Mouse (Mus musculus): ENCODE data around the gene Cnpy2. TPM values are rescaled to one million over a fixed set of nuclear protein-coding genes. Genes with fewer than 3 reads are reported as not detected.

Cnpy2 gene
- polyA plus RNA-seq, 1 experiment from 2014 or later = 239 TPM

DNA sequence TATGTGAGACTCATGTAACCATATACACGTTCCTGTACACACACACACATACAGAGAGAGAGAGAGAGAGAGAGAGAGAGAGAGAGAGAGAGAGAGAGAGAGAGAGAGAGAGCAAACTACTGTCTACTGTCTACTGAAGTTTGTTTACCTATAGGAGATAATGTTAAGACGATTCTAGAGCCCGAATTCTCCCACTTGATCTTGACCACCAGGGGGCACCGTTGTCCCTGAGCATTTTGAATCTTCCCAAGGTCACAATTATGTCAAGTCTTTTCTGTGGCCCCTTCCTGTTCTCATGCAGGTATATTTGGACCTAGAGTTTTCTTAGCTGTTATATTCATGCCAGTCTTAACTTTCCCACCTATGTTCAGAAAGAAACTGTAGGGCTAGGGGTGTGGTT, 13.3 kb downstream of the Cnpy2 start:
- WGBS = 6% methylated on average over 4 of the region's 4 CpGs
- no peak overlapping the region for H3K4me2 ChIP-seq
- DNase-seq (ENCODE audit: low spot score, missing footprints) = peak; percentile 95
- no peak overlapping the region for H3K9ac ChIP-seq (ENCODE audit: low read length)
- no peak for ATAC-seq (ENCODE audit: low FRiP score)
- no peak overlapping the region for H3K27ac ChIP-seq (ENCODE audit: low read depth, low read length)
- no peak overlapping the region for H3K4me3 ChIP-seq (ENCODE audit: low read depth, low read length)
- peaks cover 14% of the 10 kb centered on the region for H3K4me1 ChIP-seq (ENCODE audit: control insufficient read depth, insufficient read depth, low read length)
- no peaks in the 10 kb centered on the region for H3K27me3 ChIP-seq (ENCODE audit: control insufficient read depth, insufficient read depth, low read length)
- H3K9me3 ChIP-seq (ENCODE audit: control insufficient read depth, low read length) = no peaks in the 10 kb centered on the region
- H3K36me3 ChIP-seq (ENCODE audit: control insufficient read depth, insufficient read depth, low read length) = no peaks in the 10 kb centered on the region

GRCm38 (mm10) chr10:128336195-128336594, 13.9 kb downstream of the Cnpy2 start:
- Histone ChIP-seq H3K4me2 (no peak overlapping the region), H3K36me3 (ENCODE audit: control insufficient read depth, insufficient read depth, low read length) (no peaks in the 10 kb centered on the region), H3K4me1 (ENCODE audit: control insufficient read depth, insufficient read depth, low read length) (peaks cover 14% of the 10 kb centered on the region), H3K9me3 (ENCODE audit: control insufficient read depth, low read length) (no peaks in the 10 kb centered on the region), H3K4me3 (ENCODE audit: low read depth, low read length) (no peak overlapping the region), H3K27me3 (ENCODE audit: control insufficient read depth, insufficient read depth, low read length) (no peaks in the 10 kb centered on the region), H3K9ac (ENCODE audit: low read length) (no peak overlapping the region), H3K27ac (ENCODE audit: low read depth, low read length) (no peak overlapping the region)
- ATAC-seq (ENCODE audit: low FRiP score) = no peak
- peak; percentile 44 for DNase-seq (ENCODE audit: low spot score, missing footprints)
- 90% methylated on average over 3 of the region's 3 CpGs for WGBS

DNA sequence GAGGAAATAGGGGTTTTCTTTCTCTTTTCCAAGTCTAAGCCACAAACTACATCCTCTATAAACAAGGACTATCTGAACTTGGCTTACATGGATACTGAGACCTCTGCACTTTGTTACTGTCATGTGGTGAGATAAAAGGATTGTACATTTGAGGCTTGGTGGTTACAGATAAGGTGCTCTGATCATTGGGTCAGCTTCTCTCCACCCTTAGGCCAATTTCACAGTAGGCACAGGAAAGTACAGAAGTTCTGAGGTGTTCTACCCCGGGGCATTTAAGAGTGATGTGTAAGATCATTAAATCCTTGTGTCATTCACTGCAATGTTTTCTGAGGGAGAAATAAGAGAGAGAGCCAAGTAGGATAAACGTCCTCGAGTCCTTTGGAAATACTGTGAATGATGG, 14.3 kb downstream of the Cnpy2 start:
- Histone ChIP-seq H3K9me3 (ENCODE audit: control insufficient read depth, low read length) (no peaks in the 10 kb centered on the region), H3K36me3 (ENCODE audit: control insufficient read depth, insufficient read depth, low read length) (no peaks in the 10 kb centered on the region), H3K9ac (ENCODE audit: low read length) (no peak overlapping the region), H3K27ac (ENCODE audit: low read depth, low read length) (no peak overlapping the region), H3K4me3 (ENCODE audit: low read depth, low read length) (no peak overlapping the region), H3K4me1 (ENCODE audit: control insufficient read depth, insufficient read depth, low read length) (peaks cover 14% of the 10 kb centered on the region), H3K4me2 (peak overlapping the region; percentile 91; the same call in 1 of the 2 replicates), H3K27me3 (ENCODE audit: control insufficient read depth, insufficient read depth, low read length) (no peaks in the 10 kb centered on the region)
- ATAC-seq (ENCODE audit: low FRiP score) (no peak), DNase-seq (ENCODE audit: low spot score, missing footprints) (peak; percentile 8)
- 90% methylated on average over 3 of the region's 3 CpGs for WGBS

DNA sequence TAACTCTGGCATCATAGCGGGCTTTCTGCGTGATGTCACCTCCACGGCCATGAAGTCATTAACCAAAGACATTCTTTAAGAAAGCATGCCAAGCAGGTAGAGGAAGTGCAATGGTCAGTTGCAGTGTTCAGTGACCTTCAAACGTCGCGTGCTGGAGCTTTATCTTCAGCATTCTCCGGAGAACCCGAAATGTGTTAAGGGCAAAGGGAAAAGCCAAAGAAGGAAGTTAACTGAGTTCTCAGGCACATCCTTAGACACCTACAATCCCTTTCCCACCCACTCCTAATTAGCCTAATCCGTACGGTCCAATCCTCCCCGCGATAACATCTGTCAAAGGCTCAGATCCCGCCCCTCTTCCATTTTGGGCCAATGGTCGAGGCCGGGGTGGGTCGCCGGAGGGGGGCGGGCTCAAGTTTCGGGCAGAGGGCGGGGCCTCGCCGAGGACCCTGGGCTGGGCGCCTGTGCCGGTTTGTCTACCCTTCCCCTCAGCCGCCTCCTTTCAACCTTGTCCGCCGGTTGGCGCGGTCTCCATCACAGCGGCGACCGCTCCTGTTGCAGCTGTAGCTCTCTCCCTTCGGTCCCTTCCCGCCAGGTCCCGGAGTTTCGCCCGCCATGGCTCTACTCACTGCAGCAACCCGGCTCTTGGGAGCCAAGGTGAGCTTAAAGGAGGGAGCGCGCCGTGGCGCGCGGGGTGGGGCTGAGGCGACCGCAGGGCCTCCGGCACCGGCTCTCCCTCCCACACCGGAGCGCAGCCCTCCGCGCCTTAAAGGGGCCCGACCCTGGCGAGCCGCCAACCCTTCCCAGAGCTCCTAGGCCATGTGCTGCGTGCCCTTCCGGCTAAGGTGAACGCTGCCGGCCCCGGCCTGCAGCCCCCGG, 15.3 kb downstream of the Cnpy2 start, which contains the start of gene Cs:
TSS of gene Cs (plus strand) at position 429 of the 876 bp plus-strand sequence.
- Histone ChIP-seq H3K4me2 (peak within 1 kb of the TSS; percentile 91), H3K27me3 (ENCODE audit: control insufficient read depth, insufficient read depth, low read length) (no peaks in the 10 kb centered on the region), H3K4me3 (ENCODE audit: low read depth, low read length) (peak within 1 kb of the TSS; percentile 98), H3K36me3 (ENCODE audit: control insufficient read depth, insufficient read depth, low read length) (no peaks in the 10 kb centered on the region), H3K9me3 (ENCODE audit: control insufficient read depth, low read length) (no peaks in the 10 kb centered on the region), H3K4me1 (ENCODE audit: control insufficient read depth, insufficient read depth, low read length) (peaks cover 14% of the 10 kb centered on the region), H3K27ac (ENCODE audit: low read depth, low read length) (peak within 1 kb of the TSS; percentile 83), H3K9ac (ENCODE audit: low read length) (peak within 1 kb of the TSS; percentile 94)
- DNase-seq (ENCODE audit: low spot score, missing footprints) (peak; percentile 98), ATAC-seq (ENCODE audit: low FRiP score) (peak; percentile 99)
- 1% methylated on average over 61 of the region's 61 CpGs for WGBS

GRCm38 (mm10) chr10:128338415-128338814, 16.2 kb downstream of the Cnpy2 start:
- Histone ChIP-seq H3K27ac (ENCODE audit: low read depth, low read length) (peak overlapping the region; percentile 83), H3K9ac (ENCODE audit: low read length) (peak overlapping the region; percentile 94), H3K36me3 (ENCODE audit: control insufficient read depth, insufficient read depth, low read length) (no peaks in the 10 kb centered on the region), H3K4me3 (ENCODE audit: low read depth, low read length) (peak overlapping the region; percentile 98), H3K4me2 (peak overlapping the region; percentile 91), H3K27me3 (ENCODE audit: control insufficient read depth, insufficient read depth, low read length) (no peaks in the 10 kb centered on the region), H3K4me1 (ENCODE audit: control insufficient read depth, insufficient read depth, low read length) (peaks cover 14% of the 10 kb centered on the region), H3K9me3 (ENCODE audit: control insufficient read depth, low read length) (no peaks in the 10 kb centered on the region)
- no peak for ATAC-seq (ENCODE audit: low FRiP score)
- 26% methylated on average over 5 of the region's 5 CpGs for WGBS
- no peak for DNase-seq (ENCODE audit: low spot score, missing footprints)

DNA sequence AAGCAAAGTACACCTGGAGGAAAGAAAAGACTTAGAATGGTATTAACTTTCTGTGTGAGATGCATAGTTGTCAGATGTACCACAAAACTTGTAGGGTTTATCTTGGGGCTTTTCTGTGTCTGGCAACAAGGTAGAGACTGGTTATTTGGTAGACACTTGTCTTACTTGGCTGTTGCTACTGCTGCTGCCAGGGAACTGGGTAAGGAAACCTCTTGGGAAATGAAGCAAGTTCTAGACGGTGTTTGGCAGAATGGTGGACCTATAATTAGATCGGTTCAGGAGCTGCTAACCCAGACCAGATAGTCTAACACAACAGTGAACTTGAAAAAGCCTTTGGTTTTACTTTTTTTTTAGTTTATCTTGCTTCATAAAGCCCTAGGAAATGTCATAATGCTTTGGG, 16.7 kb downstream of the Cnpy2 start:
- peak overlapping the region; percentile 91 for H3K4me2 ChIP-seq
- no peaks in the 10 kb centered on the region for H3K9me3 ChIP-seq (ENCODE audit: control insufficient read depth, low read length)
- H3K9ac ChIP-seq (ENCODE audit: low read length) = peak overlapping the region; percentile 94; the same call in 1 of the 2 replicates
- H3K4me3 ChIP-seq (ENCODE audit: low read depth, low read length) = peak overlapping the region; percentile 98; the same call in 1 of the 2 replicates
- WGBS = 73% methylated on average over 2 of the region's 2 CpGs
- DNase-seq (ENCODE audit: low spot score, missing footprints) (no peak), ATAC-seq (ENCODE audit: low FRiP score) (no peak)
- H3K27ac ChIP-seq (ENCODE audit: low read depth, low read length) = no peak overlapping the region
- H3K4me1 ChIP-seq (ENCODE audit: control insufficient read depth, insufficient read depth, low read length) = peaks cover 14% of the 10 kb centered on the region
- H3K27me3 ChIP-seq (ENCODE audit: control insufficient read depth, insufficient read depth, low read length) = no peaks in the 10 kb centered on the region
- no peaks in the 10 kb centered on the region for H3K36me3 ChIP-seq (ENCODE audit: control insufficient read depth, insufficient read depth, low read length)

DNA sequence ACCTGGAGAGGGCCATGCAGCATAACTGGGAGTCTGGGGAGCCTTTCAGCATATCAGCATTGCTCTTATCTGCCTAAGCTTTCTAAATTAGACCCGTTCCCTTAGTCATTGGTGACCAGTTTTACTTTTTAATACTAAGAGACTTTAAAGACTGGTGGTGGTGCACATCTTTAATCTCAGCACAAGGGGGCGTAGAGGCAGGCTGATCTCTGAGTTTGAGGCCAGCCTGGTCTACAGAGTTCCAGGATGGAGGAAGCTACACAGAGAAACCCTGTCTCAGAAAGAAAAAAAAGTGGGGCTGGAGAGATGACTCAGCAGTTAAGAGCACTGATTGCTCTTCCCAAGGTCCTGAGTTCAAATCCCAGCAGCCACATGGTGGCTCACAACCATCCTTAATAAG, 18.0 kb downstream of the Cnpy2 start:
- Histone ChIP-seq H3K4me1 (ENCODE audit: control insufficient read depth, insufficient read depth, low read length) (peaks cover 14% of the 10 kb centered on the region), H3K4me2 (no peak overlapping the region), H3K27ac (ENCODE audit: low read depth, low read length) (no peak overlapping the region), H3K9ac (ENCODE audit: low read length) (no peak overlapping the region), H3K36me3 (ENCODE audit: control insufficient read depth, insufficient read depth, low read length) (no peaks in the 10 kb centered on the region), H3K9me3 (ENCODE audit: control insufficient read depth, low read length) (no peaks in the 10 kb centered on the region), H3K27me3 (ENCODE audit: control insufficient read depth, insufficient read depth, low read length) (no peaks in the 10 kb centered on the region), H3K4me3 (ENCODE audit: low read depth, low read length) (no peak overlapping the region)
- ATAC-seq (ENCODE audit: low FRiP score) (no peak), DNase-seq (ENCODE audit: low spot score, missing footprints) (no peak)
- WGBS = 86% methylated on average over 2 of the region's 2 CpGs

DNA sequence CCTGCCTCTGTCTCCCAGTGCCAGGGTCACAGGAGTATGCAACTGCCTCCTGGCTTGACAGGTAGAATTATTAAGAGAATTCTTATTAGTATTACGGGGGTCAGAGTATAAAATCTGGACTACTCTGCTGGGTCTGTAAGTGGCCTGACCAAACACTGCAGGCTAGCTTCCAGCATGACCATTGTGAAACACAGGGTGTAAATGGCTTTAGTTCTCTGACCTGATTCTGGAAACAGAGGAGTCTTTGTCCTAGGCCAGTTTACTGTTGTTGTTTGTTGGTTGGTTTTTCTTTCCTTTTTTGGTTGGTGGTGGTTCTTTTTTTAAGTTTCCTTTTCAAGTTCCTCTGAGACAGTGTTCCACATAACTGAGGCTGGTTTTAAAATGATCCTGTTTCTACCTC, 21.2 kb downstream of the Cnpy2 start:
- no peaks in the 10 kb centered on the region for H3K36me3 ChIP-seq (ENCODE audit: control insufficient read depth, insufficient read depth, low read length)
- no peak for ATAC-seq (ENCODE audit: low FRiP score)

DNA sequence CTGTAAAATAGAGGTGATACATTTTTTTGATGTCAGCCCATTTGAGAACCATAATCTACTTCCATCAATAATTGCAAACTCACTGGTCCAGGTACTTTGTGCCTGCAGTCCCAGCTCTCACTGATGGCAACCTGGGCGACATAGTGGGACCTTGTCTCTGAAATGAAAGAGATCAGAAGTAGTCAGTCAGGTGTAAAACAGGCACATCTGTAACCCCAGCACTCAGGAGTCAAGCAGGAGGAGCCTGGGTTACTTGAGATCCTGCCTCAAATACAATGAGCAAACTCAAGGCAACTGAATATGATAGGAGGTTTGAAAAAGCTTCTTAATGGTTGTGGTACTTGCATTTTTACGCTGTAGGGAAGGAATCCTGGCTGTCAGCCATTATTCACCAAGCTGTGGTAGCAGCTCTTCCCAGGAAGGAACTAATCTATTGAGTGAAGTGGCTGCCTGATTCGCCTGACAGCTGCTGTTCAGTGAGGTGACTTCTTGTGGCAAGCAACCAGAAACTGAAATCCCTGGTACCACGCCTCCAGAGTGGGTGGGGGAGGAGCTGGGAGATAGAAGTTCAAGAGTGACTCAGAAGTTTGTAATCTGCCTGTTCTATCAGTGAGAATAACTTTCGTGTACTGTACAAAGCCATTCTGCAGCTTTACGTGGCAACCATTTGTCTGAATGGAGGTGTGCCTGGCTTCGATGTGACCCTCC, 22.5 kb downstream of the Cnpy2 start:
- Histone ChIP-seq H3K36me3 (ENCODE audit: control insufficient read depth, insufficient read depth, low read length) (no peaks in the 10 kb centered on the region), H3K27ac (ENCODE audit: low read depth, low read length) (no peak overlapping the region)
- 76% methylated on average over 7 of the region's 7 CpGs for WGBS

More for the DNA sequence above, 21.2 kb downstream of the Cnpy2 start:
- no peaks in the 10 kb centered on the region for H3K9me3 ChIP-seq (ENCODE audit: control insufficient read depth, low read length)
- H3K27me3 ChIP-seq (ENCODE audit: control insufficient read depth, insufficient read depth, low read length) = no peaks in the 10 kb centered on the region
- DNase-seq (ENCODE audit: low spot score, missing footprints) = no peak
- H3K9ac ChIP-seq (ENCODE audit: low read length) = no peak overlapping the region
- H3K4me3 ChIP-seq (ENCODE audit: low read depth, low read length) = no peak overlapping the region
- H3K4me1 ChIP-seq (ENCODE audit: control insufficient read depth, insufficient read depth, low read length) = peaks cover 7% of the 10 kb centered on the region
- H3K4me2 ChIP-seq = no peak overlapping the region
- 95% methylated on average over 1 of the region's 1 CpGs for WGBS
- H3K27ac ChIP-seq (ENCODE audit: low read depth, low read length) = no peak overlapping the region

More for the DNA sequence above, 22.5 kb downstream of the Cnpy2 start:
- no peak overlapping the region for H3K4me3 ChIP-seq (ENCODE audit: low read depth, low read length)
- no peaks in the 10 kb centered on the region for H3K9me3 ChIP-seq (ENCODE audit: control insufficient read depth, low read length)
- DNase-seq (ENCODE audit: low spot score, missing footprints) (no peak), ATAC-seq (ENCODE audit: low FRiP score) (no peak)
- H3K4me2 ChIP-seq = no peak overlapping the region
- no peaks in the 10 kb centered on the region for H3K27me3 ChIP-seq (ENCODE audit: control insufficient read depth, insufficient read depth, low read length)
- H3K9ac ChIP-seq (ENCODE audit: low read length) = no peak overlapping the region
- no peaks in the 10 kb centered on the region for H3K4me1 ChIP-seq (ENCODE audit: control insufficient read depth, insufficient read depth, low read length)

Measured in midbrain, embryonic 11.5 days (tissue).